Mouse (Mus musculus): Measurements from ENCODE around the gene Nudt6. TPM values are rescaled to one million over a fixed set of nuclear protein-coding genes. Genes with fewer than 3 reads are reported as not detected.

Gene Nudt6
- total RNA-seq, 1 experiment, result 3.0 TPM

DNA sequence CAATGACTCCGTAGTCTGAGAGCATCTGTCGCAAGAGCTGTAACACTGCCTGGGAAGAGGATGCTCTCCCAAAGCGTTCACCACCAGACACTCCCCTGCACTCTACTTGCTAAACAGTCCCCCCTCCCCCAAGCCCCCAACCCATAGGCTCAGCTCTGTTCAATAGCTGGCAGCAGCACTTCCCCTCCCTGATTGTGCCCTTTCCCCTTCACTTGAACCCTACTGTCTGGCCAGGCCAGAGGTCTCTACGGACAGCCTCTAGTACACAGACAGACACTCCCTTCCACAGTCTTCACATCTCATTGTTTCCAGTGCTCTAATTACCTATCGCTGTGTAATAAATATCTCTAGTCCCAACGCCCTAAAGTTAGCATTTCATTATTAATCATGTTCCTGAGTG, 42.1 kb downstream of the Nudt6 start:
- H3K4me3 ChIP-seq (ENCODE audit: insufficient read depth in 1 of 2, low read depth in 1 of 2, low read length in 2 of 2, poor library complexity in 1 of 2, severe bottlenecking in 1 of 2), result no peak overlapping the region
- H3K36me3 ChIP-seq (ENCODE audit: control insufficient read depth, insufficient read depth, low read length, poor library complexity, severe bottlenecking), result no peaks in the 10 kb centered on the region
- no peak overlapping the region for H3K27ac ChIP-seq (ENCODE audit: insufficient read depth, low read depth, low read length, poor library complexity, severe bottlenecking)
- DNase-seq (ENCODE audit: low read depth, low spot score), result no peak
- H3K9me3 ChIP-seq (ENCODE audit: control insufficient read depth, insufficient read depth, low read depth, low read length), result no peaks in the 10 kb centered on the region
- no peak overlapping the region for H3K9ac ChIP-seq (ENCODE audit: insufficient read depth, low read depth, low read length, poor library complexity, severe bottlenecking)
- H3K4me1 ChIP-seq (ENCODE audit: control insufficient read depth in 2 of 2, insufficient read depth in 2 of 2, low read length in 2 of 2, poor library complexity in 1 of 2), result no peaks in the 10 kb centered on the region
- no peak for TF ChIP-seq CHD2 (IDR thresholded peaks at IDR 0.05; ENCODE audit: low read depth, low read length)
- TF ChIP-seq HCFC1 (IDR thresholded peaks at IDR 0.05; ENCODE audit: borderline replicate concordance, insufficient read depth, low read length), result no peak
- no peak for TF ChIP-seq ZNF384 (IDR thresholded peaks at IDR 0.05; ENCODE audit: low read depth, low read length)
- TF ChIP-seq MAFK (IDR thresholded peaks at IDR 0.05; ENCODE audit: insufficient read depth, low read depth, low read length), result no peak
- no peak for TF ChIP-seq ZC3H11A (IDR thresholded peaks at IDR 0.05; ENCODE audit: borderline replicate concordance, low read depth, low read length)
- in situ Hi-C loops (cut with MboI; ENCODE audit: low sequenced_read_pairs in 2 of 2, unreplicated experiment in 2 of 2), result no loop called here

DNA sequence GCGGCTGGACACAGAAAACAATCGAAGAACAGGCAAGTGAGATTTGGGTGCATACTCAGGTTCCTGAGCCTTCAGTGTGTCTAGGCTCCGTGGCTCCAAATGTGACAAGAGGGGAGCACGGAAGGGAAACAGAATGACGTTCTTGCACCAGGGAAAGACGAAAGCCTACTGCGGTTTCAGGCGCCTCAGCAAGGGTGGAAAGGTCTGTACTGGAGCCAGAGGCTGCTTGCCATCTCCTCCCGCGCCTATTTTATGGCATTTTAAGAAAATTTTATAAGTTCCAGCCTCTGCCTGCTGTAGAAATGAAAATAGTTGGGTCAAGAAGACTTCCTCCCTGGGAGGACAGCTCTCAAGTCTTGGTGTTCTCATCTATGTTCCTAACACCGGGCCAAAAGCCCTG, 46.3 kb downstream of the Nudt6 start:
- H3K4me3 ChIP-seq (ENCODE audit: insufficient read depth in 1 of 2, low read depth in 1 of 2, low read length in 2 of 2, poor library complexity in 1 of 2, severe bottlenecking in 1 of 2), result no peak overlapping the region
- DNase-seq (ENCODE audit: low read depth, low spot score), result no peak
- no peaks in the 10 kb centered on the region for H3K9me3 ChIP-seq (ENCODE audit: control insufficient read depth, insufficient read depth, low read depth, low read length)
- H3K9ac ChIP-seq (ENCODE audit: insufficient read depth, low read depth, low read length, poor library complexity, severe bottlenecking), result no peak overlapping the region
- in situ Hi-C loops (cut with MboI; ENCODE audit: low sequenced_read_pairs in 2 of 2, unreplicated experiment in 2 of 2), result no loop called here
- H3K27ac ChIP-seq (ENCODE audit: insufficient read depth, low read depth, low read length, poor library complexity, severe bottlenecking), result no peak overlapping the region
- no peak for TF ChIP-seq MAFK (IDR thresholded peaks at IDR 0.05; ENCODE audit: insufficient read depth, low read depth, low read length)
- no peak for TF ChIP-seq ZC3H11A (IDR thresholded peaks at IDR 0.05; ENCODE audit: borderline replicate concordance, low read depth, low read length)
- TF ChIP-seq HCFC1 (IDR thresholded peaks at IDR 0.05; ENCODE audit: borderline replicate concordance, insufficient read depth, low read length), result no peak
- no peak for TF ChIP-seq CHD2 (IDR thresholded peaks at IDR 0.05; ENCODE audit: low read depth, low read length)
- no peak for TF ChIP-seq ZNF384 (IDR thresholded peaks at IDR 0.05; ENCODE audit: low read depth, low read length)
- no peaks in the 10 kb centered on the region for H3K36me3 ChIP-seq (ENCODE audit: control insufficient read depth, insufficient read depth, low read length, poor library complexity, severe bottlenecking)
- no peaks in the 10 kb centered on the region for H3K4me1 ChIP-seq (ENCODE audit: control insufficient read depth in 2 of 2, insufficient read depth in 2 of 2, low read length in 2 of 2, poor library complexity in 1 of 2)

DNA sequence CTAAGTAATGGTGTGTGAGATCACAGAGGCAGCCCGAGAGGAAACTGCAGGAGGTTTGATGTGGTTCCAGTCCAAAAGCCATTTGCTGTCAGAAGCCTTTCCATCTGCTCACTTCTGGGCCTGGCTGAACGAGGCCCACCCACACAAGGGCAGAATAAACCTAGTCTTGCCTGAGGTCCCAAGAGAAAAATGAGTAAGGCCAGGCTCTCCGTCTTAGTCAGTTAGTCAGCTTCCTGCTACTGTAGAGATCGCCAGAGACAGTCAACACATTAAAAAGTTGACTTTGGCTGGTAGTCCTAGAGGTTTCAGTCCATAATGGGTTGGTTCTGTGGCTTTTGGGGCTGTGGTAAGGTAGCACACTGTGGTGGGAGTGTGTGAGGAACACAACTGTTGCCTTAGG, 49.6 kb downstream of the Nudt6 start:
- no peak for TF ChIP-seq ZNF384 (IDR thresholded peaks at IDR 0.05; ENCODE audit: low read depth, low read length)
- TF ChIP-seq CHD2 (IDR thresholded peaks at IDR 0.05; ENCODE audit: low read depth, low read length), result no peak
- no peak for TF ChIP-seq MAFK (IDR thresholded peaks at IDR 0.05; ENCODE audit: insufficient read depth, low read depth, low read length)
- no peak for TF ChIP-seq ZC3H11A (IDR thresholded peaks at IDR 0.05; ENCODE audit: borderline replicate concordance, low read depth, low read length)
- TF ChIP-seq HCFC1 (IDR thresholded peaks at IDR 0.05; ENCODE audit: borderline replicate concordance, insufficient read depth, low read length), result no peak
- H3K9ac ChIP-seq (ENCODE audit: insufficient read depth, low read depth, low read length, poor library complexity, severe bottlenecking), result no peak overlapping the region
- no peak for DNase-seq (ENCODE audit: low read depth, low spot score)
- H3K9me3 ChIP-seq (ENCODE audit: control insufficient read depth, insufficient read depth, low read depth, low read length), result no peaks in the 10 kb centered on the region
- H3K4me1 ChIP-seq (ENCODE audit: control insufficient read depth in 2 of 2, insufficient read depth in 2 of 2, low read length in 2 of 2, poor library complexity in 1 of 2), result no peaks in the 10 kb centered on the region
- in situ Hi-C loops (cut with MboI; ENCODE audit: low sequenced_read_pairs in 2 of 2, unreplicated experiment in 2 of 2), result no loop called here
- H3K36me3 ChIP-seq (ENCODE audit: control insufficient read depth, insufficient read depth, low read length, poor library complexity, severe bottlenecking), result no peaks in the 10 kb centered on the region
- no peak overlapping the region for H3K27ac ChIP-seq (ENCODE audit: insufficient read depth, low read depth, low read length, poor library complexity, severe bottlenecking)
- H3K4me3 ChIP-seq (ENCODE audit: insufficient read depth in 1 of 2, low read depth in 1 of 2, low read length in 2 of 2, poor library complexity in 1 of 2, severe bottlenecking in 1 of 2), result no peak overlapping the region

DNA sequence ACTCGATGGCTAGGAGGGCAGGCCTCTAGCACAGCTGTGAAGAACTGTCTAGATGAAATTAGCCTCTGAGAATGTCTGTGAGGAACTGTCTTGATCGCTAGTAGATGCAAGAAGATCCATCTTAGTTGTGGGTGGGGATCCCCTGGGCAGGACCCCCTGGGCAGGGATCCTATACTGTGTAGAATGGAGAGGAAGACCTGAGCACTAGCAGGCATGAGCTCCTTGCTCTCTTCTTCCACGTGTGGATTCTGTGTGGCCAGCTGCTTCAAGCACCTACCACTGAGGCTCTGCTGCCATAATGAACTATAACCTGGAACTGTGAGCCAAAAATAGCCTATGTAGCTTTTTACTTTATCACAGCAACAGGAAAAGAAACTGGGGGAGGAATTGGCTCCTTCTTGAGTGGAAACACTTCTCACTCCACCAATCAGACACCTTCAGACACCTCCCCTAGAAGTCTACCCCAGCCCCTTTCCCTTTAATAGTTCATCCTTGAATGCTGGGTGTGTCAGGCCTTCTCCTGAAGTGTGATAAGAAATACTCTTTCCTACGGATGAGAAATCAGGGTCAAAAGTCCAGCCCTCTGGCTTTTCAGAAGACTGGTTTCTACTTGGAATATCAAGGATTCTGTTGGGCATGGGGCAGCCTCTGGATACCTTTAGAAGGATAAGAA, 53.5 kb downstream of the Nudt6 start:
- no peak for TF ChIP-seq ZC3H11A (IDR thresholded peaks at IDR 0.05; ENCODE audit: borderline replicate concordance, low read depth, low read length)
- no peak for TF ChIP-seq MAFK (IDR thresholded peaks at IDR 0.05; ENCODE audit: insufficient read depth, low read depth, low read length)
- no peak for TF ChIP-seq CHD2 (IDR thresholded peaks at IDR 0.05; ENCODE audit: low read depth, low read length)
- TF ChIP-seq HCFC1 (IDR thresholded peaks at IDR 0.05; ENCODE audit: borderline replicate concordance, insufficient read depth, low read length), result no peak
- TF ChIP-seq ZNF384 (IDR thresholded peaks at IDR 0.05; ENCODE audit: low read depth, low read length), result no peak

More for the DNA sequence above, 53.5 kb downstream of the Nudt6 start:
- no peak for DNase-seq (ENCODE audit: low read depth, low spot score)
- no peak overlapping the region for H3K9ac ChIP-seq (ENCODE audit: insufficient read depth, low read depth, low read length, poor library complexity, severe bottlenecking)
- no peak overlapping the region for H3K27ac ChIP-seq (ENCODE audit: insufficient read depth, low read depth, low read length, poor library complexity, severe bottlenecking)
- H3K4me1 ChIP-seq (ENCODE audit: control insufficient read depth in 2 of 2, insufficient read depth in 2 of 2, low read length in 2 of 2, poor library complexity in 1 of 2), result no peaks in the 10 kb centered on the region
- in situ Hi-C loops (cut with MboI; ENCODE audit: low sequenced_read_pairs in 2 of 2, unreplicated experiment in 2 of 2), result no loop called here
- no peak overlapping the region for H3K4me3 ChIP-seq (ENCODE audit: insufficient read depth in 1 of 2, low read depth in 1 of 2, low read length in 2 of 2, poor library complexity in 1 of 2, severe bottlenecking in 1 of 2)
- H3K9me3 ChIP-seq (ENCODE audit: control insufficient read depth, insufficient read depth, low read depth, low read length), result no peaks in the 10 kb centered on the region
- H3K36me3 ChIP-seq (ENCODE audit: control insufficient read depth, insufficient read depth, low read length, poor library complexity, severe bottlenecking), result no peaks in the 10 kb centered on the region
